Mouse (Mus musculus) activated CD4-positive, CD25-positive, alpha-beta regulatory T cell, adult 4 months (primary cell): ENCODE data around the gene Manba. TPM values are rescaled to one million over a fixed set of nuclear protein-coding genes. Genes with fewer than 3 reads are reported as not detected.

ENCODE experiments used
- ATAC-seq: one replicate; pipeline ENCODE4 v1.8.0; 2017
- polyA plus RNA-seq, 2 experiments: library from polyadenylated mRNA; unstranded; fragments of 100-300 nt; shearing (Covaris generic); gene quantifications; one replicate each; pipeline ENCODE4 v1.2.1; 2017

Manba gene
- polyA plus RNA-seq, 2 experiments from 2014 or later = 16.9 to 20.9 TPM

DNA sequence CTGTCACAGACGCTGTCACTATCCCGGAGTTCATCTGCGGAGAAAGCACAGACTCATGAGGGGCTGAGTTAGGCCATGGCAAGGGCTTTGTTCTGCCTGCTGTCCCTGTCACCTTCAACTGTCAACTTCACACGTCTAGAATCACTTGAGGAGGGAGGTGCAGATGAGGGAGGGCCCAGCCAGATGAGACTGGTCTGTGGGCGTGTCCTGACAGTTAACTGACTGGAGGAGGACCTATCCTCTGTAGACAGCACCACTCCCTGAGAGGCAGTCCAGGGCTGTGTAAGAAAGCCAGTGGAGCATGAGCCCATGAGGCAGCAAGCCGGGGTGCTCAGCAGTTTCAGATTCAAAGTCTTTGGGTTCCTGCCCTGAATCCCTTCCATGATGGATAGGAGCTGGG lies 100.1 kb downstream of the Manba start:
- ATAC-seq = no peak

DNA sequence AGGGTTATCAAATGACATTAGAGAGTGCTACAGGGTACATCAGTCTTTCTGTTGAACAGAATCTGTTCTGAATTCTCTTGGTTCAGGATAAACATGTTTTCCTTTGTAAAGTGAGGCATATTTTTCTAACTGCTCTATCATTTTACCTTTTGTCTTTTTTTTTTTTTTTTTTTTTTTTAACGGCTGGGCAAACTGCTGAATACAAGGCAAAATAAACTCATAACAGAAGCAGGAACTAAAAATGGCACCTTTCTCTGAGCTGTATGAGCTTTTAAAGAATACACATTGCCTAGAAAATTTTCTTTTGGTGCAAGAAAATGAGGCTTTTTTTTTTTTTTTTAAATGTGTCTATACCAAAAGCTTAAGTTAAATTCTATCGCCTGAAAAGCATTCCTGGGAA lies 100.6 kb downstream of the Manba start:
- ATAC-seq = no peak

DNA sequence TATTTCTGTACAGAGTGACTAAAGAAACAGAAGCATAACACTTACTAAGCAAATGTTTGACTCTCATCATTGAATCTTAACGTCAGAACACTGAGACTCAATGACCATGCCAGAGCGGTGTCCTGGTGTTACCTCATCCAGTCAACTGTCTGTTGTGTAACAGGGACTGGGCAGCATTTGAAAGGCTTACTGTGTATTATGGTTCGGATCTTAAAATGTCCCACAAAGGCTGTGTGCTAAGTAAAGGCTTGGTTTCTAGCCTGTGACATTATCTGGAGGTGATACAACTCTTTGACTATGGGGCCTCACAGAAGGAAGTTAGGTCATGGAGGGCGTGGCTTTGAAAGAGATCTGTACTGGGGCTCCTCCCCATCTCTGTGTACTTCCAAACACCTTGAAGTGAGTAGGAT lies 101.1 kb downstream of the Manba start:
- peak; percentile 15 for ATAC-seq

DNA sequence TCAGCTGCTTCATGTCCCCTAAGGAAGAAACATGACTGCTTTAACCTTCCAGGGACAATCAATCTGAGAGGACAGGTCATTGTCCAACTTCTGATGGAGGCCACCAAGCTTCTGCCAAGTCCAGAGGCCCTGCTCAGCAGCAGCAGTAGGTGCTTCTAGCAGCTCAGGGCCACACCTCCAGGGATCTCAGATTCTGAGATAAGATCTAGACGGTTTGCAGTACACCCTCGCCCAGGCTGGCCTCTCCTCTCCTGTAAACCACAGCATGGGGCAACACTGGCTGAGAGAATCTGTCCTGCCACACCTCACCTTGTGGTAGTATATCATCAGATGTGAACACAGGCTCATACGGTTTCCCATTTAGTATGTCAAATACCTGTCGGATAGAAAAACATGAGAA lies 105.1 kb downstream of the Manba start:
- no peak for ATAC-seq

DNA sequence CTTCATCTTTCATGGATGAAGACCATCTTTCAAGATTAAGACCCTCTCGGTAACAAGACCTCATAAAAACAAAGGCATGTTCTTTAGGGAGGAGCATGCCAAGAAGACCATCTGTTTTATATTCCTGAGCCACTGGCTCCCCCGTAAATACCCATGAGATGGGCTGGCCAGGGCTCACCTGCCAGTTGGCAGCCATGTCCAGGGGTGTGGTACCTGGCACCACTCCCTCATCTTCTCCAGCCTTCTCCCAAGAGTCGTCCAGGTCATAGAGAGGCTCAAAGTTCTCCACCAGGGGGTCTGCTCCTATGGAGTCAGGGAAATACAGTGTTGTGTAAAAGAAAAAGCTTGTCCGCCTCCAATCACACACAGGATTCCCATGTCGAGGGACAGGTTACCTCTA lies 106.0 kb downstream of the Manba start:
- no peak for ATAC-seq

DNA sequence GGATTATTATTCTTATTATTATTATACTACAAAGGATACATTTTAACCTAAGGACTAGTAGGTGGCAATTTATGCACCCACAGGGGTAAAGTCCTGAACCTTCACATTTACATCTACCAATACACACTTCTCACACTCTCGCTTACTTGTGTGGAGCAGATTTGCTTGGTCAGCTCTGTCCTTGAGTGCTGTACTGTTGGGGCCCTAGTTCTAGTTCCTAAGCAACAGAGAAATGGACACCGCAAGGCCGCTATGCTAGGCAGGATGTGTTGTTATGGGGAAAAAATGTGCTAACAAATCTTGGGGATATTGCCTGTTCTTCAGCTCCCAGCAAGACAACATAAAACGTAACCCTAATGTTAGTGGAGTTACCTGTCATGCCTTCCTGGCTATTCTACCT lies 106.6 kb downstream of the Manba start:
- ATAC-seq = no peak

DNA sequence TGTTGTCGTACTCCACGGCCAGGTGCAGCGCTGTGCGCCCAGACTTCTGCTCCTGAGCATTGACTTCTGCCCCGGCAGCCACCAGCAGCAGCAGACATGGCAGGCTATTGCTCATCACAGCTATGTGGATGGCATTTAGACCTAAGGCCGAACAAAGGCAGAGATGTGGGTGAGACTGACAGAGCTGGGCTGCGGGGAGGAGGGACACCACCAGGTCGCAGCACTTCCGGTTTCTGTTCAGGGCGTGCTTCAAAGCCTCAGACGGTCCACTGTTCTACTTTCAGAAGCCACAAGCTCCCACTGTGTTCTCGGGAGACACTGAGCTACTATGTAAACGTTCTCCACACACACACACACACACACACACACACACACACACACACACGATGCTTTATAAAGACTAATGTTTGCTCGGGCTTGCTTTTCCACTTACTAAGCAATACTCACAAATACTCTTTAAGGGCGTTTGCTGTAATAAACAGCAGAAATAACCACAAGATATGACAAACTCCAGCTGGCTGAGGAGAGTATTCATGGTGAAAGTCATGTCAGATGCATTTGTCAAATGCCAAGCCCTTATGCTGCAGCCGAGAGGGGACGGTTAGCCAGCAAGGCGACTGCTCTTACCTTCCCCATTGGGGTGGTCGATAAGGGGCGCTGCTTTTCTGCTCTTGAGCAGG lies 109.0 kb downstream of the Manba start:
- ATAC-seq = peak; percentile 88

DNA sequence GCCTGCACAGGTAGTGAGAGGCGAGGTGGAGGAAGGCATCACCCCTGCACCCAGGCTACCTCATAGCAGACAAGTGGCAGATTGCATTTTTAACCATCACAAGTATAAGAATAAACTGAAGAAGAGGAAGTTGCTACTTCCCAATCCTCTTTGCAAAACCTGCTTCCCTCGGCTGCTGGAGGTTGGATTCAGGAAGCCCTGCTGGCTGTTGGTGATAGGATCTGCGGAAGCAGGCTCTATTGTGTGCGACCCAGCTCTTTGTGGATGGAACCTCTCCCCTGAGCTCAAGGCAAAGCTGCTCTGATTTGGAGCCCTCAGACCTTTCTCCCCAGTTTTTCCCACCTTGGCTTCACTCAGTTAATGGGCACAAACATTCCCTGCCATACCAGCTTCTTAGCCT lies 111.6 kb downstream of the Manba start:
- no peak for ATAC-seq

DNA sequence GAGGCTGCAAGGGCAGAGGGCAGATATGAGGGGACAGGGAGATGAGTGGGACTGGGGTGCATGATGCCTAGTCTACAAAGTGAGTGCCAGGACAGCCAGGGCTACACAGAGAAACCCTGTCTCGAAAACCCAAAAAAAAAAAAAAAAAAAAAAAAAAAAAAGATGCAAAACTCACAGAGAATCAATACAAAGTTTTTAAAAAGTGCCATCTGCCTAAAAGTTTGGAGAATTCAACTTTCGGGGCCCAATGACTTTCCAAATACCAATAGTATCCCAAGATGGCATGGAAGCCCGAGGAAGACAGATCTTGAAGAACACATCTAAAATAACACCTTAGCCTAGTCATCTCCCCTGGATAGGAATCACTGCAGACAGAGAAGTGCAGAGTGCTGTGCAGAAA lies 112.9 kb downstream of the Manba start:
- ATAC-seq = no peak

DNA sequence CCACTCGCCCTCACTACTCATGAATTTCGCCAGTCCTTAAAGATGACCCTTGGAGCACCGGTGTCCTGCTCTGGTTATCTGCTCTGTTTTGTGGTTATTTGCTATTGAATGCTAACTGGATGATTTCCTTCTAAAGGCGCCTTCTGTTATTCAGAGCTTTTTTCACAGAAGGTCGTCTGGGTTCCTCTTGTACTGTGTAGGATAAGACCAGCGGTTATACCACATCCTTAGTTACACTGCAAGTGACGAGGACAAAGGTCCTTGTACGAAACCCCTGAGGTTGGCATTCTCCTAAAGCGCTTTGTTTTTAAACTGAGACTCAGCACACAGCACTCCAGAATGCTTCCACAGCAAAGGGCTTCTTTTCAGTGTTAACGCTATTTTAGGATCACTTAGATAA lies 117.3 kb downstream of the Manba start:
- peak; percentile 37 for ATAC-seq

DNA sequence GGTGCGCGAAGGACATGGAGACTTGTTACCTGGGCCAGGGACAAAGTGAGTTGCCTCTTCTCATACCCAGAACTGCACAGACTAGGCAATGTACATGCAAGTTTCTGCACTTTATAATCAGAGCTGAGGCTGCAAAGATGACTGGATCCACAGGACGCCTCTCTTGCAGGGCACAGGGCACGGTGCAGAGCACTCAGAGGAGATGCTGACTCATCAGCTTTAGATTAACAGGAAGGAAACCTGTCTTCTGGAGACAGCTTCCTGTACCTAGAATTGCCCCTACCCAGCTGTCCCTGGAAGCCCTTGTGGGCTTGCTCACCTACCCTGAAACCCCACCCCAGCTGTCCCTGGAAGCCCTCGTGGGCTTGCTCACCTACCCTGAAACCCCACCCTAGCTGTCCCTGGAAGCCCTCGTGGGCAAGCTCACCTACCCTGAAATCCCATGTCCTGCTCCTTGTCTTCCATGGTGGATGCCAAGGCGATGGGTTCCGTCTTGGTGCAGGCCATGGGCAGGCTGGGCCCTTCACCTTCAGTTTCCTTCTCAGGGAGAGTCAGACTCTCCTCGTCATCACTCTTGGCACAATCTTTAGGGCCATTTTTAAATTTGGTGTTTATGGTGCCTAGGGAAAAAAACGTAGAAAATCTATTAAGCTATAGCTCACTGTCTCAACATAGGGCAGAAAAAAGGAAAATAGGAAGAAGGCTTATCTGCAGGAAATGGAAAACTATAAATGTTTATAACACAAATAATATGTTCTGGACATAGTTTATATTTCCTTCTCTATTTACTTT lies 119.4 kb downstream of the Manba start:
- peak; percentile 64 for ATAC-seq

DNA sequence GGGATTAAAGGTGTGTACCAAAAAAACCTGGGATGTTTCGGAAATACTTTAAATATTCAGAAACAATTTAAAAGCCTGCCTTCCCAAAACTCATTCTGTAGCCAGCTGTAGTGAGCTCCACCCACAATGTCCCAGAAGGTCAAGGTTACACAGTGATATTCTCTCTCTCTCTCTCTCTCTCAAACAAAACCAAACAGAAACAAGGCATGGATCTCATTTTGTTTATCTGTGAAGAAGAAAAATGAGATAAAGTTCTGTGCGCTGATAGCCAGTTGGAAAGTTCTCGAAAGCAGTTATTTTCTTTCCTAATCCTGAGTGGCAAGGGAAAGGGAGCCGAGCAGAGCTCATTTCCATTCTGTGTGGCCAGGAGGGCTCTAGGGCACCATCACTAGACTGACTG lies 120.1 kb downstream of the Manba start:
- no peak for ATAC-seq

DNA sequence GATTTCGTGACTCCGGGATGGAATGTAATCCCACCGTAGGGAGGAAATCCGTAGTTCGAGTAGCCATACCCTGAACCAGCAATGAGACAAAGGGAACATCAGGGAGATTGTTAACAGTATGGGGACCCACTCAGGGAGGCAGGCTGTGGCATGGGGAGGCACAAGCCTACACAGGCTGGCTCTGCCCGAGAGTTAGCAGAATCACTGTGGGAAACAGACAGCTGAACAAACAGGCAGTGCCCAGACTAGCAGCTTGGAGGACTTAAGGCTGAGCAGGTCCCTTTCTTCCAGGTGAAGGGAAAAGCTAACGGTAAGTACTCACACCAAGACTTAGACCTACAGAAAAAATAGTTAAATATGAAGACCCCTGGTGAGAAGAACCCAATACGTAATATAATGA lies 121.2 kb downstream of the Manba start:
- ATAC-seq = no peak

DNA sequence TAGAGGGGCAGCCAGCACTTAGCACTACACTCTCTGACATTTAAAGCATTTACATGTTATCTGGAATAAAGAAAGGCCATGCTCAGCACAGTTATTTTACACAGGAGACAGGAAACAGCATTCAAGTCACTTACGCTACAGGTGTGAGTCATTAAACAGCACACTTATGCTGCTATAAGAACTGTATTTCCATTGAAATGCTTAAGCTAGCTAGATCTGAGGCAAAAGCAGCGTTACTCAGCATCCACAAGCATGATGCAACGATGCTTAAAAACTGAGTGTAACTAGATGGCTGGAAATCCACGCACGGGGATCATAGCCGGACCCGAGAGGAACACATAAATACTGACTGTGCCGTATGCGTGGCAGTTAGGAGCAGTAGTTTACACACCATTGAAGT lies 121.6 kb downstream of the Manba start:
- peak; percentile 22 for ATAC-seq

DNA sequence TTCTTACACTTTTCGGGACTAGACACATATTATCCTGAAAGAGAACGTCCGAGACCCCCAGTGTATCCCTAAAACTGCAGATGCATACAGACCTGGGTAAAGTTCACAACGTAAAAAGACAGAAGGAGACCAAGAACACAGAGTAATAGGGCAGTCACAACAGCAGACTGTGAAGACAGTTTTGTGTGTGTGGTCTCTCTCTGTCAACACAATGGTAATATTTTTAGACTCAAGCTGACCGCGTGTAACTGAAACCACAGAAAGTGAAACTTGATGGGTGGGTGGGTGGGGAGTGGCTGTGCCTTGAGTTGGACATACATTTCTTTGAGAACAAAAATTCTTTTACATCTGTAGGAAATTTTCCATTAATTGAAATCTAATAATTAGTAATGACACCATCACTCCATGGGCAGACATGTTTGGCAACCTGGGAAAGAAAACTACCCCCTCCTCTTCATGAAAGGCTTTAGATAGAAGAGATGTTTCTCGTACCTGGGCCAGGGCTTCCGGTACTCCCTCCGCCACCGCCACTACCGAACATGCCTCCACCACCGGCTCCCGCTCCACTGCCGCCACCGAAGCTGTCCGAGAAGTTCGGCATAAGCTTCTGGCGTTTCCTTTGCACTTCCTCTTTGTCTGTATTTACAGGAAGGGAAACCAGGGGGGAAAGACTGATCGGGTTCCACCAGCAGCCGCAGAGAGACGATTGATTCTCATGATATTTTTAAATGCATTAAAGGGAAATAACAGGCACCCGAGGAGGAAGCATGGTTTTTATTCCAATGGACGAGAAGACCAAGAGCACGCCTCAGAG lies 122.5 kb downstream of the Manba start:
- ATAC-seq = no peak

DNA sequence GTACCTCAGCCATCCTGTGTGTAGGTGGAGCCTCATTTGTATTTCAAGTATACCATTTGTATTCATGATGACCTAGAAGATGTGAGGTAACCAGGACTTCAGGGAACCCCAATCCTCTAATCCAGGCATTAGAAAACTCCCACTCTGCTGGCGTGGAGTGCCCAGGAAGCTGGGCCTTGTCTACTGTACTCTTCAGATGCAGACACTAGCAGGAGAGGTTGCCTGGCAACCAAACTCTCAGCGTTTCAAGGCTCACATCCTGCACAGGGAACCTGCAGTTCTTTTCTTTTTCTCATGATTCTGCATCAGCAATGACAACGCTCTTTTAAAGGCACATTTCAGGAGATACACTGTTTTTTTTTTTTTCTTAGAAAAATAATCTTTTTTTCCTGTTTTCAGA lies 124.8 kb downstream of the Manba start:
- ATAC-seq = peak; percentile 77

DNA sequence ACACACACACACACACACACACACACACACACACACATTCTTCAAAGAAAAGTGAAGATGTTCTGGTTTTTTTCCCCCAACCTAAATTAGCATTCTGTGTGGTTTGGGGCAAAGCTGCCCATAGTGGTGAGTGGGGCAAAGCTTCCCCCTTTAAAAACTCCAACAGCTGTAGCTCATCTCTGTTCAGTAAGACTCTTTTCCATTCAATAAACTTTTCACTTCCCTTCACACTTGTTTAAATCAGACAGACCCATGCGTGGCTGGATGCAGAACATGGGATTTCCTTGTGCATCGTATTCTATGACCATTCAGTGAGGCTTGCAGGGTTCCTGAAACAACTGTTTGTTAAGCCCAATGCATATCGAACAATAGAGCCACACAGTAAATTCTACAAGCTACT lies 129.0 kb downstream of the Manba start:
- ATAC-seq = no peak

DNA sequence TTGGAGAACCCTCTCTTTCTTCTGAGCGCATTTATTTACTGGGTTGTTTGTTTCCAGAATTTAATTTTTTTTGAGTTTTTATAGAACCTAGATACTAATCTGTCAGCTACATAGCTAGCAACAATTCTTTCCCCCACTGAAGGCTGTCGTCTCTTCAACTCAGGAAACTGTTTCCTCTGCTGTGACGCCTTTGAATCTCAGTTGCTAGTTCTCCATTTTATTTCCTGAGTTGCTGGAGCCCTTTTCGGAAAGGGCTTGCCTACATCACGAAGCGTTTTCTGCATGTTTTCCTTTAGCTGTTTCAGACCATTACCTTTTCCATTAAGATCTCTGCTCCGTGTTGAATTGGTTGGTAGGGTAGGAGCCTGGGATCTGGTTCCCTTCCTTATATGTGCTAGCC lies 131.3 kb downstream of the Manba start:
- no peak for ATAC-seq

Other genes with a start within 250 kb of the Manba start
- not detected for gene Bdh2, start 204.4 kb upstream of the Manba start, polyA plus RNA-seq
- 10 to 100 TPM; 14.2 to 17.1 TPM for gene Slc9b2, start 177.9 kb upstream of the Manba start, polyA plus RNA-seq
- under 1 TPM; 0.29 to 0.48 TPM for gene Slc9b1, start 137.6 kb upstream of the Manba start, polyA plus RNA-seq
- 10 to 100 TPM; 59.1 to 73.2 TPM for gene Cisd2, start 61.7 kb upstream of the Manba start, polyA plus RNA-seq
- gene Ube2d3, start 47.5 kb upstream of the Manba start, polyA plus RNA-seq = 100 to 1,000 TPM; 387 to 403 TPM
- 100 to 1,000 TPM in 1 of 2 experiments, 10 to 100 TPM in 1; 96.6 to 101 TPM for gene Nfkb1, start 205.9 kb downstream of the Manba start, polyA plus RNA-seq